Mouse (Mus musculus) midbrain, embryonic 14.5 days (tissue): ENCODE data around the gene Agbl2. TPM values are rescaled to one million over a fixed set of nuclear protein-coding genes. Genes with fewer than 3 reads are reported as not detected.

ENCODE experiments used
- ATAC-seq: fragments of 200-750 bp; cut with Nextera tagmentation; 2 replicates; pipeline ENCODE4 v1.8.0; 2017; ENCODE audit warnings: moderate number of reproducible peaks, moderate library complexity; ENCODE audit not compliant: low FRiP score, low TSS enrichment
- DNase-seq: peaks from one replicate; pipeline ENCODE4 v3.0.0-alpha.2; 2015
- H3K27ac ChIP-seq: fragments of 300-500 bp; sonication (generic); replicated peaks from 2 replicates; pipeline ENCODE4 v1.5.1; 2014; ENCODE audit warnings: mild to moderate bottlenecking, low read depth, low read length, moderate library complexity
- H3K27me3 ChIP-seq: fragments of 300-500 bp; sonication (generic); 2 replicates; pipeline ENCODE4 v1.6.1; 2014; ENCODE audit warnings: low read length, control low read depth, mixed read lengths; ENCODE audit not compliant: control insufficient read depth, insufficient read depth
- H3K36me3 ChIP-seq: fragments of 300-500 bp; sonication (generic); 2 replicates; pipeline ENCODE4 v1.6.1; 2014; ENCODE audit warnings: low read length, control low read depth; ENCODE audit not compliant: control insufficient read depth, insufficient read depth
- H3K4me1 ChIP-seq: fragments of 300-500 bp; sonication (generic); 2 replicates; pipeline ENCODE4 v1.6.1; 2014; ENCODE audit warnings: mild to moderate bottlenecking, antibody characterized with exemption, low read length, control low read depth; ENCODE audit not compliant: control insufficient read depth, insufficient read depth
- H3K4me2 ChIP-seq: fragments of 300-500 bp; sonication (generic); 2 replicates; pipeline ENCODE4 v1.6.1; 2014; ENCODE audit warnings: mild to moderate bottlenecking, low read length, moderate library complexity
- H3K4me3 ChIP-seq: fragments of 300-500 bp; sonication (generic); replicated peaks from 2 replicates; pipeline ENCODE4 v1.5.1; 2014; ENCODE audit warnings: low read depth, low read length
- H3K9ac ChIP-seq: fragments of 300-500 bp; sonication (generic); replicated peaks from 2 replicates; pipeline ENCODE4 v1.6.1; 2014; ENCODE audit warnings: mild to moderate bottlenecking, low read length, moderate library complexity
- H3K9me3 ChIP-seq: fragments of 300-500 bp; sonication (generic); 2 replicates; pipeline ENCODE4 v1.6.1; 2016; ENCODE audit warnings: low read length, control low read depth, mixed read lengths; ENCODE audit not compliant: control insufficient read depth
- WGBS: fragments of 180-500 bp; shearing (Covaris S2); extraction: QIAGEN DNeasy Blood & Tissue Kit; methylation state at CpG from one replicate; pipeline ENCODE4 v1.1.7; 2014; 5-methylcytosine and 5-hydroxymethylcytosine counted together
- polyA plus RNA-seq: library from polyadenylated mRNA; unstranded; fragments of >200 nt; fragmentation: Nextera tagmentation; extraction: Ambion mirVana; gene quantifications from 2 replicates; pipeline ENCODE4 v1.2.1, GENCODE M21; 2014

The Agbl2 gene
- polyA plus RNA-seq = 0.26 and 0.30 TPM in 2 replicates

- Histone ChIP-seq H3K27ac (no peak within 1 kb of the TSS), H3K4me2 (peak within 1 kb of the TSS; percentile 54), H3K9ac (no peak within 1 kb of the TSS; the same call in 1 of the 2 replicates), H3K27me3 (no peaks in the 10 kb centered on the region), H3K4me1 (0 out of 2 replicates have a peak, but pooled peaks cover 8% of the 10 kb centered on the region), H3K36me3 (peaks cover 37% of the 10 kb centered on the region), H3K4me3 (peak within 1 kb of the TSS; percentile 26), H3K9me3 (no peaks in the 10 kb centered on the region)
- 5% methylated on average over 11 of the region's 11 CpGs for WGBS
- DNase-seq (peak; percentile 33), ATAC-seq (peak; percentile 55; the same call in 1 of the 2 replicates)
Observed at GRCm38 (mm10) chr2:90782458-90782857, at the start of gene Agbl2. Gene Agbl2, plus strand, starts transcription at chr2:90782727.

DNA sequence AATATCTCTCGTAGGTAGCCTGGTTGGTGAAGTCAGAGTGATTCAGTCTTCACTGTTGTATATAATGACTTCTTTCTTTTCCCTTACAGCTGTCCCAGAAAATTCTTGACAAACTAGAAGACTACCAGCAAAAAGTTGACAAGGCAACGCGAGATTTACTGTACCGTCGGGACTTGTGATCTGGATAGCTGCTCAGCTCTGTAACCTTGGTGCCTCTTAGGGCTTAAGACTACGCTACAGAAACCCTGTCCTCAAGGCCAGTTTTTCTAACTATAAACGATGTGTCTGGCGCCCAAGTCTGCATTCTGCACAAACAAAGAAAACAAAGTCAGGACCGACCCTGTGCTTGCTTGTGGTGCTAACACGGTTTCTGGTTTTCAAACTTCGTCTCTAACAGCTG is 47.2 kb upstream of the Agbl2 start:
- Histone ChIP-seq H3K9ac (no peak overlapping the region), H3K4me3 (no peak overlapping the region), H3K36me3 (peaks cover 74% of the 10 kb centered on the region), H3K27ac (no peak overlapping the region), H3K4me2 (no peak overlapping the region), H3K9me3 (no peaks in the 10 kb centered on the region), H3K27me3 (no peaks in the 10 kb centered on the region), H3K4me1 (no peaks in the 10 kb centered on the region)
- WGBS = 96% methylated on average over 11 of the region's 11 CpGs
- ATAC-seq = no peak
- no peak for DNase-seq

DNA sequence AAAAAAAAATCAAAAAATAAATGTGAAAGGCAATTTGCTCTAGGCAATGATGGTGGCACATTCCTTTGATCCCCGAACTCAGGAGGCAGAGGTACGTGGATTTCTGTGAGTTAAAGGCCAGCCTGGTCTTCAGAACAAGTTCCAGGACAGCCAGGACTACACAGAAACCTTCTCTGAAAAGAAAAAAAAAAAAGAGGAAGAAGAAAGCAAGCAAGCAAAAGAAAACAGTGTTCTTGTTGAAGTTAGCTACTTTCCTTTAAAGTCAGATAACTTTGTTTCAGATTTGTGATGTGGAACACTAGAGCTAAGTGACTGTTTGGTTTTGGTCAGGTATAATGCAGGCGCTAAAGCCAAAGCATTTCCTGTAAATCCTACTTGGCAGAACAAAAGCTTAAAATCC is 43.7 kb upstream of the Agbl2 start:
- Histone ChIP-seq H3K9me3 (no peaks in the 10 kb centered on the region), H3K27ac (no peak overlapping the region), H3K4me3 (no peak overlapping the region), H3K4me1 (no peaks in the 10 kb centered on the region), H3K9ac (no peak overlapping the region), H3K4me2 (no peak overlapping the region), H3K27me3 (no peaks in the 10 kb centered on the region), H3K36me3 (peaks cover 41% of the 10 kb centered on the region)
- ATAC-seq = no peak
- DNase-seq = no peak
- 92% methylated on average over 3 of the region's 3 CpGs for WGBS

DNA sequence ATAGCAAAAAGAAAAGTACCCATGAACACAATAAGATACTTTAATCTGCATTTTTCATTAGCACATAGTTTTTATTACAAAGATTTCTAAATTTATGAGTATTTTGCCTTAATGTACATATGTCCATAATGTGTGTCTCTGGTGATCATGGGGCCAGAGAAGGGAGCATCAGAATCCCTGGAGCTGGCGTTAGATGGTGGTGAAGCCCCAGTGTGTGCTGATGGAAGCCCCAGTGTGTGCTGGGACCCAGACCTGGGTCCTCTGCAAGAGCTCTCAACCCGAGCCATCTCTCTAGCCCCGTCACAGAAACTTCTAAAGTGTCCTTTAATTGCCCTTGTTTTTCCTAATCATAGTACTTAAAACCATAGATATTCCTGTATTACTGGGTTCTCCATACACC is 43.2 kb upstream of the Agbl2 start:
- no peaks in the 10 kb centered on the region for H3K4me1 ChIP-seq
- H3K4me2 ChIP-seq = no peak overlapping the region
- peaks cover 35% of the 10 kb centered on the region for H3K36me3 ChIP-seq
- ATAC-seq (no peak), DNase-seq (no peak)
- H3K9ac ChIP-seq = no peak overlapping the region
- WGBS = 95% methylated on average over 3 of the region's 3 CpGs
- no peak overlapping the region for H3K4me3 ChIP-seq
- no peaks in the 10 kb centered on the region for H3K9me3 ChIP-seq
- H3K27me3 ChIP-seq = no peaks in the 10 kb centered on the region
- H3K27ac ChIP-seq = no peak overlapping the region

DNA sequence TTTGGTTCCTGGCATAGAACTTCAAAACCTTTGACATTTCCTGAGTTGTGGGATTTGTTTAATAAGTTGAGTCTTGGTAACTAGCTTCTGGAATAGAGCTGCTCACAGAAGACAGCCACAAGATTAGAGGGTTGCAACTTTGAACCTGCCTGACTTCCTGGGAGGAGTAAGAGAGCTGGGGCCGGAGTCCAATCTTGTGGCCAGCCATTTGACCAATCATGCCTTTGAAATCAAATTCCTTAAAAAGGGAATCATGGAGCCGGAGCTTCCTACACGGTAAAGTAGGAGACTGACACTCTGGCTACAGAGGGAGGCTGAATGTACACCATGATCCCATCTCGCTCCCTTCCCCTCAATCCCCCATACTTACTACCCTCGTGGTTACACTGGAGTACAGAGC is 42.6 kb upstream of the Agbl2 start:
- Histone ChIP-seq H3K9me3 (no peaks in the 10 kb centered on the region), H3K36me3 (peaks cover 30% of the 10 kb centered on the region), H3K27me3 (no peaks in the 10 kb centered on the region), H3K4me1 (no peaks in the 10 kb centered on the region), H3K4me2 (no peak overlapping the region), H3K4me3 (no peak overlapping the region), H3K9ac (no peak overlapping the region), H3K27ac (no peak overlapping the region)
- 90% methylated on average over 5 of the region's 5 CpGs for WGBS
- ATAC-seq (no peak), DNase-seq (no peak)

DNA sequence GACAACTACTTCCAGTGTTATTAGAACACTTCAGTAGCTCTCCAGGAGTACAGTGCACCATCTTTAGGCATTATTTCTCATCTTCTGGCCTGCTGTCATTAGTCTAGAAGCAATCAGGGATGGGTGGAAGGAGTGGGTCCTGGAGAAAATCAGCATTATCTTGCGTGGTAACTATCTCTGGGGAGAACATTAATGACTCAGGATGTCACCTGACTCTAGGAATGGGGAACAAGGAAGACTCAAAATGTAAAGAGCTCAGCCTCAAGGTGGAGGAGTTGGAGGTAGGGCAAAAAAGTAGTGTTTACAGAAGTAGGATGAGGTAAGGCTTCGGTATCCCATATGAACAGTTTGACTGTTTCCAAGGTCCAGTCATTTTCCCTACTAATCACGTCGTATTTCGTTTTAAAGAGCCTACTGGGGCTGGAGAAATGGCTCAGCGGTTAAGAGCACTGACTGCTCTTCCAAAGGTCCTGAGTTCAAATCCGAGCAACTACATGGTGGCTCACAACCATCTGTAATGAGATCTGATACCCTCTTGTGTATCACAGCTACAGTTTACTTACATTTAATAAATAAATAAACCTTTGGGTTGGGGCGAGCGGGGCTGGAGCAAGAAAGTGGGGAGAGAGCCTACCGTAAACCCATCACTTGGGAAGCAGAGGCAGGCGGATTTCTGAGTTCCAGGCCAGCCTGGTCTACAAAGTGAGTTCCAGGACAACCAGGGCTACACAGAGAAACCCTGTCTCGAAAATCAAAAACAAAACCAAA is 38.1 kb upstream of the Agbl2 start:
- Histone ChIP-seq H3K9ac (peak overlapping the region; percentile 21; the same call in 1 of the 2 replicates), H3K4me2 (peak overlapping the region; percentile 52), H3K4me3 (peak overlapping the region; percentile 96), H3K27me3 (no peaks in the 10 kb centered on the region), H3K36me3 (peaks cover 10% of the 10 kb centered on the region), H3K27ac (peak overlapping the region; percentile 88), H3K4me1 (peaks cover 16% of the 10 kb centered on the region), H3K9me3 (no peaks in the 10 kb centered on the region)
- ATAC-seq = peak; percentile 0; the same call in 1 of the 2 replicates
- WGBS = 64% methylated on average over 12 of the region's 12 CpGs
- DNase-seq = peak; percentile 13

- Histone ChIP-seq H3K9ac (peak within 1 kb of the TSS; percentile 97), H3K4me2 (peak within 1 kb of the TSS; percentile 89), H3K27me3 (no peaks in the 10 kb centered on the region), H3K9me3 (no peaks in the 10 kb centered on the region), H3K27ac (peak within 1 kb of the TSS; percentile 98), H3K4me3 (peak within 1 kb of the TSS; percentile 96), H3K36me3 (peaks cover 10% of the 10 kb centered on the region), H3K4me1 (peaks cover 18% of the 10 kb centered on the region)
- ATAC-seq (peak; percentile 99), DNase-seq (peak; percentile 99)
- WGBS = under 1% methylated on average over 44 of the region's 44 CpGs
Observed at GRCm38 (mm10) chr2:90745053-90745678, 37.4 kb upstream of the Agbl2 start, which contains the start of gene Fnbp4. Gene Fnbp4, plus strand, starts transcription at chr2:90745370.

GRCm38 (mm10) chr2:90745740-90746537 is 36.6 kb upstream of the Agbl2 start:
- Histone ChIP-seq H3K9me3 (no peaks in the 10 kb centered on the region), H3K36me3 (peaks cover 16% of the 10 kb centered on the region), H3K4me2 (peak overlapping the region; percentile 89), H3K27ac (peak overlapping the region; percentile 98), H3K27me3 (no peaks in the 10 kb centered on the region), H3K9ac (peak overlapping the region; percentile 97), H3K4me3 (peak overlapping the region; percentile 96), H3K4me1 (peaks cover 18% of the 10 kb centered on the region)
- ATAC-seq = peak; percentile 53; the same call in 1 of the 2 replicates
- under 1% methylated on average over 54 of the region's 54 CpGs for WGBS
- no peak for DNase-seq
